Mouse (Mus musculus): ENCODE data around the gene Tmem131. TPM values are rescaled to one million over a fixed set of nuclear protein-coding genes. Genes with fewer than 3 reads are reported as not detected.

Gene Tmem131
- polyA plus RNA-seq, 1 experiment: 46.6 TPM

DNA sequence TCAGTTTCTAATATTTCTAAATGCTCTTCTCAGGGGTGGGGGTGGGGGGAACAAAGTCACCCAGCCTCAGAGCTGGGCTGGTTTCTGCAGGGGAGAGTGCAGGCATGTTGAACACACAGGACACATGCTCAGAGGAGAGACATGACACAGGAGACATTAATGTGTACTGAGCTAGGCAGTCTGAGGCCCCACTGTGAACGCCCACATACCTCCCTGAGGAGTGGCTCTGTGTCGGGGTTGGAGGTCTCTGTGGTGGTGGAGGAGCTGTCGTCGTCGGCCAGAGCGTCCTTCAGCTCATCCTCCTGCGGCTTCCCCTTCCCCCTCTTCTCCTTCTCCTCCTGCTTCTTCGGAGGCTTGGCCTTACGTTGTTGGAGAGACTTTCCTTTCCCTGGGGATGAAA lies 139.2 kb downstream of the Tmem131 start:
- H3K4me1 ChIP-seq (ENCODE audit: control insufficient read depth, insufficient read depth, low read length): no peaks in the 10 kb centered on the region; the same call in 1 of the 2 replicates
- no peak for TF ChIP-seq CTCF (IDR thresholded peaks at IDR 0.05; ENCODE audit: control insufficient read depth, insufficient read depth, low read length)
- TF ChIP-seq POLR2A (IDR thresholded peaks at IDR 0.05; ENCODE audit: borderline replicate concordance, control insufficient read depth, low read depth, low read length): no peak
- H3K4me3 ChIP-seq (replicated peaks; ENCODE audit: control insufficient read depth, low read depth, low read length): no peak overlapping the region
- 92% methylated on average over 9 of the region's 9 CpGs for WGBS
- no peak overlapping the region for H3K27ac ChIP-seq (ENCODE audit: control insufficient read depth, insufficient read depth, low read depth, low read length, poor library complexity)

DNA sequence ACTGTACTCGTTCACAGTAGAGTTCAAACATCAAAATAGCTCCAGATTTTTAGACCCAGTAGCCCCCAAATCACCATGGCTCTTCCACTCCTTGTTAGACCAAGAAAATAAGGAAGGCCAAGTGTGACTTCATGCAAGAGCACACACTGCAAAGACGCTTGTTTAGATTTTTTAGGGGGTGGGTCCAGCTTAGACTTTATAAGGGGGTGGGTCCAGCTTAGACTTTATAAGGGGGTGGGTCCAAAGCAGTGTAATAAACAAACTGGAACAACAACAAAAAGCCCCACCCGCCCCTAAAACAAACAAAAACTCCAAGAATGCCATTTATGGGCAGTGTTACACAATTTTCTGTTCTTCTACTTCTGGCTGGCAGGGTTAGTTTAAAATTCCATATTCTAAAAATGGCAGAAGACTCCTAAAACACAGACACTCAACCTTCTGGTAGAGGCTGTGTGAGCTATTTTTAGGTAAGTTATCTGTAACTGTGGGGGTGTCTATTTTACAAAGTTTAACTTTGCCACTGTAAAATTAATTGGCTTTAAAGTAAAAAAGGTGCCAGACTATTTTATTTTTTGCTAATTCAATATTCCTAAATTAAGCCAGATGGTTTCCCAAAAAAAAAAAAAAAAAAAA lies 143.0 kb downstream of the Tmem131 start:
- H3K27ac ChIP-seq (ENCODE audit: control insufficient read depth, insufficient read depth, low read depth, low read length, poor library complexity): no peak overlapping the region
- WGBS: 74% methylated on average over 3 of the region's 3 CpGs
- H3K4me3 ChIP-seq (replicated peaks; ENCODE audit: control insufficient read depth, low read depth, low read length): no peak overlapping the region
- TF ChIP-seq CTCF (IDR thresholded peaks at IDR 0.05; ENCODE audit: control insufficient read depth, insufficient read depth, low read length): no peak
- TF ChIP-seq POLR2A (IDR thresholded peaks at IDR 0.05; ENCODE audit: borderline replicate concordance, control insufficient read depth, low read depth, low read length): no peak
- peaks cover 4% of the 10 kb centered on the region; the same call in 1 of the 2 replicates for H3K4me1 ChIP-seq (ENCODE audit: control insufficient read depth, insufficient read depth, low read length)

DNA sequence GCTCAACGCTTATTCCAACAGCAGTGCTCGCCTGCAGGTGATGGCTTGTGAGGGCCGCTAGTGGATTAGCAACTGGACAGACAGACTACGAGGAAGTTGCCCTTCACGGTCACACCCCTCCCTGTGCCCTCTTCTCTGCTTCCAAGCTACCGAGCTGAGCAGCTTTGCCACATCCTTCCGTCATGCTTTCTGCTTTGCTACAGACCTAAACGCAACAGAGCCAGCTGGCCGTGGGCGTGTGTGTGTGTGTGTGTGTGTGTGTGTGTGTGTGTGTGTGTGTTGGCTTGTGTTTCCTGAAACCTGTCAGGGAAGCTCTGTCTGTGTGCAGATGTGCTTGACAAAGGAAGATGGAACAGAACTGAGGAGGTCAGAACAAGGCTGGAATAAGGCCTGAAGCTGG lies 146.0 kb downstream of the Tmem131 start:
- Histone ChIP-seq H3K27ac (ENCODE audit: control insufficient read depth, insufficient read depth, low read depth, low read length, poor library complexity) (peak overlapping the region; percentile 25; the same call in 1 of the 2 replicates), H3K4me3 (replicated peaks; ENCODE audit: control insufficient read depth, low read depth, low read length) (no peak overlapping the region), H3K4me1 (ENCODE audit: control insufficient read depth, insufficient read depth, low read length) (peaks cover 4% of the 10 kb centered on the region; the same call in 1 of the 2 replicates)
- TF ChIP-seq POLR2A (IDR thresholded peaks at IDR 0.05; ENCODE audit: borderline replicate concordance, control insufficient read depth, low read depth, low read length) (no peak), CTCF (IDR thresholded peaks at IDR 0.05; ENCODE audit: control insufficient read depth, insufficient read depth, low read length) (no peak)
- 14% methylated on average over 10 of the region's 10 CpGs for WGBS

DNA sequence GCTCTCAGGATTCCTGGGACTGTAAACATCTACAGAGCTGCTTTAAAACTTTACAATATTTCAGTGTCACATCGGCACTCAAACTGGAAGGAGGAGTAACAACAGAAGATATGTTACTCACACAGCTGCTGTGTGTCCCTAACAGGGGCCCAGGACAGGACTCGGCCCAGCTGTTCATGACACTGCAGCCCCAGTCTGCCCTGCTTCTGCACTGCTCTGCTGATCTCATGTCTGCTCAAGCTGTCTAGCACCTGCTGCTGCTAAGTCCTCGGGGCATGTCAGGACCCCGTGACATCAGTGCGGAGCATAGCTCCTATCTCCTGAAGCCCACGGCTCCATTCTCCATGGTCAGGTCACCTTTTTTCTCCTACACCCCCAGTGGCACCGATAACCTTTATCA lies 146.8 kb downstream of the Tmem131 start:
- peaks cover 4% of the 10 kb centered on the region; the same call in 1 of the 2 replicates for H3K4me1 ChIP-seq (ENCODE audit: control insufficient read depth, insufficient read depth, low read length)
- 80% methylated on average over 7 of the region's 7 CpGs for WGBS
- H3K27ac ChIP-seq (ENCODE audit: control insufficient read depth, insufficient read depth, low read depth, low read length, poor library complexity): 0 out of 2 replicates have a peak overlapping the region, but pooled peaks have one; percentile 17
- TF ChIP-seq CTCF (IDR thresholded peaks at IDR 0.05; ENCODE audit: control insufficient read depth, insufficient read depth, low read length): no peak
- no peak for TF ChIP-seq POLR2A (IDR thresholded peaks at IDR 0.05; ENCODE audit: borderline replicate concordance, control insufficient read depth, low read depth, low read length)
- H3K4me3 ChIP-seq (replicated peaks; ENCODE audit: control insufficient read depth, low read depth, low read length): no peak overlapping the region

DNA sequence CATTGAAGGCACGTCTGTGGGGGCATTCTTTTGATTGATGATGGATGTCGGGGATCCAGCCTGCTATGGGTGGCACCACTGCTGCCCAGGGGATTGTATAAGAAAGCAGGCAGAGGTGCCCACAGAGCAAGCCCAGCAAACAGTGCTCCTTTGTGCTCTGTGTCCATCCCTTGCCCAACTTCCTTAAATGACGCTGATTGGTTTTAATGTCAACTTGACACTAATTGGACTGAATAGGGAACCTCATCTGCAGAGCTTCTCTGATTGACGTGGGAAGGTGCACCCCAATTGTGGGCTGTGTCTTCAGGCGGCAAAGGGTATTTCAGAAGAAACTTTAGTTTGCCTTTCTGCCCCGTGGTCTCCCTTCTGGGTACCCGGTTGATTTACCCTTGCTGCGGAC lies 154.1 kb downstream of the Tmem131 start:
- no peak overlapping the region for H3K4me3 ChIP-seq (replicated peaks; ENCODE audit: control insufficient read depth, low read depth, low read length)
- no peaks in the 10 kb centered on the region; the same call in 1 of the 2 replicates for H3K4me1 ChIP-seq (ENCODE audit: control insufficient read depth, insufficient read depth, low read length)
- no peak overlapping the region for H3K27ac ChIP-seq (ENCODE audit: control insufficient read depth, insufficient read depth, low read depth, low read length, poor library complexity)
- no peak for TF ChIP-seq CTCF (IDR thresholded peaks at IDR 0.05; ENCODE audit: control insufficient read depth, insufficient read depth, low read length)
- no peak for TF ChIP-seq POLR2A (IDR thresholded peaks at IDR 0.05; ENCODE audit: borderline replicate concordance, control insufficient read depth, low read depth, low read length)
- 50% methylated on average over 8 of the region's 8 CpGs for WGBS

DNA sequence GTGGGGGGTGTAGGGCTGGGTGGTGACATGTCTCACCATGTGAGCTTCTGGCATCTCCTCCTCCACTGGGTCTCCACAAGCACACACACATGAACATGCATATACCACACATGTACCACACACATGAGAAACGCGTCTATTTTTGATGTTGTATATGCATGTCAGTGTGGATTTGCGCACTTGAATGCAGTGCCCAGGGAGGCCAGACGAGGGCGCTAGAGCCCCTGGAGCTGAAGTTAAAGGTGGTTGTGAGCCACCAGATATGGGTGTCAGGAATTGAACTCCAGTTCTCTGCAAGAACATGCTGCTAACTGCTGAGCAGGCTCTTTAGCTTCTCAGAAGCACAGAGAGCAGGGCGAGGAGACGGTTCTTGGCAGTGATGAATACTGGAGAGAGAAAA lies 157.1 kb downstream of the Tmem131 start:
- no peak for TF ChIP-seq POLR2A (IDR thresholded peaks at IDR 0.05; ENCODE audit: borderline replicate concordance, control insufficient read depth, low read depth, low read length)
- TF ChIP-seq CTCF (IDR thresholded peaks at IDR 0.05; ENCODE audit: control insufficient read depth, insufficient read depth, low read length): peak; percentile 49
- no peak overlapping the region for H3K4me3 ChIP-seq (replicated peaks; ENCODE audit: control insufficient read depth, low read depth, low read length)
- no peaks in the 10 kb centered on the region; the same call in 1 of the 2 replicates for H3K4me1 ChIP-seq (ENCODE audit: control insufficient read depth, insufficient read depth, low read length)
- H3K27ac ChIP-seq (ENCODE audit: control insufficient read depth, insufficient read depth, low read depth, low read length, poor library complexity): no peak overlapping the region
- 93% methylated on average over 7 of the region's 7 CpGs for WGBS

DNA sequence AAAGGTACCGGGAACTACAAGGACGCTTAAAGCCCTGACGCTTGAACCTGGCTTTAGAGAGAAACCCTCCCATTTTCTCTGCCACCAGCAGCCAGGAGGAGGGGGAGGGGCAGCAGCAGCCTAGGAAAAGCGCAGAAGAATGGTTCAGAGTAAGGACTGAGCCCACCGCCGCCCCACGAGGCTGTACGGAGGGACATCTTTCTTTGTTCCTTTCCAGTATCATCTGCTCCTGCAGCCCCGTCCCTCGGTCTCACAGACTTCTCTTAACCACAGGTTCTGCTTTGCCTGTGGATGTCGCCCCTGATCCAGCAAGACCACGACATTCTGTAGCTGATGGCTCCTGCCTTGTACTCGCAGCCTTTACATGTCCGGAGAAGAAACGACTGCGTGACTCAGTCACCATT lies 158.2 kb downstream of the Tmem131 start:
- H3K4me1 ChIP-seq (ENCODE audit: control insufficient read depth, insufficient read depth, low read length): no peaks in the 10 kb centered on the region; the same call in 1 of the 2 replicates
- no peak overlapping the region for H3K4me3 ChIP-seq (replicated peaks; ENCODE audit: control insufficient read depth, low read depth, low read length)
- no peak overlapping the region for H3K27ac ChIP-seq (ENCODE audit: control insufficient read depth, insufficient read depth, low read depth, low read length, poor library complexity)
- TF ChIP-seq POLR2A (IDR thresholded peaks at IDR 0.05; ENCODE audit: borderline replicate concordance, control insufficient read depth, low read depth, low read length) (no peak), CTCF (IDR thresholded peaks at IDR 0.05; ENCODE audit: control insufficient read depth, insufficient read depth, low read length) (no peak)
- WGBS: 3% methylated on average over 16 of the region's 16 CpGs

DNA sequence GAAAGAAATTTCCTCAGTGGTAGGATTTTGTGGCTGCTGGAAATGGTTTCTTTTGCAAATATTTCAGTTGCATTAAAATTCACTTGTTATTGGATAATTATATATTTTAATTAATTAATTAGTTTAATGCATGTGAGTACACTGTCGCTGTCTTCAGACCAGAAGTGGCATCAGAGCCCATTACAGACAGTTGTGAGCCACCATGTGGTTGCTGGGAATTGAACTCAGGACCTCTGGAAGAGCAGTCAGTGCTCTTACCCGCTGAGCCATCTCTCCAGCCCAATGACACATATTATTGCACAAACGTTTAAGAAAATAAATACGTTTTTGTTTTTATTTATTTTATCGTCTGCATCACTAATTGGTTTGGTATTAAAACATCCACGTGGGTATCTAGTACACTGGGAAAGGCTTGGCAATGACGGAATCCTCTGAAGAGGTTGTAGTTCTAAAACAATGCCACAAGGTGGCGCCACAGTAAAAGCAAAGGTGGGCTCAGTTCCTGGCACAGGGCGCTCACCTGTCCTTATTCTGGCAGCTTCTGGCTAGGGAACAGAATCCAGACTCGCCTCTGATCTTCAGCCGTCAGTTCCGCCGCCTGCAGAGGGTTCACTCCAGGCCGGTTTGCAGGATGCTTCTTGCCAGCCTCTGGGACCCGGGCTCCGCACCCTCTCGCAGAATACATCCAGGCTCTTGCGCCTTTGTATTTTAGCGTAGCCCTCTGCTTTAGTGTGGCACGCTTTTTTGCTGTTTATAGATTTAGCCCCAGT lies 158.9 kb downstream of the Tmem131 start:
- H3K27ac ChIP-seq (ENCODE audit: control insufficient read depth, insufficient read depth, low read depth, low read length, poor library complexity): no peak overlapping the region
- no peaks in the 10 kb centered on the region; the same call in 1 of the 2 replicates for H3K4me1 ChIP-seq (ENCODE audit: control insufficient read depth, insufficient read depth, low read length)
- WGBS: 4% methylated on average over 20 of the region's 20 CpGs
- no peak overlapping the region for H3K4me3 ChIP-seq (replicated peaks; ENCODE audit: control insufficient read depth, low read depth, low read length)
- TF ChIP-seq CTCF (IDR thresholded peaks at IDR 0.05; ENCODE audit: control insufficient read depth, insufficient read depth, low read length): peak; percentile 82
- TF ChIP-seq POLR2A (IDR thresholded peaks at IDR 0.05; ENCODE audit: borderline replicate concordance, control insufficient read depth, low read depth, low read length): no peak
